Mouse (Mus musculus) heart, embryonic 11.5 days (tissue): Measurements from ENCODE around the gene Atp6v0d1. TPM values are rescaled to one million over a fixed set of nuclear protein-coding genes. Genes with fewer than 3 reads are reported as not detected.

Source experiments
- ATAC-seq: fragments of 200-750 bp; cut with Nextera tagmentation; replicated peaks from 2 replicates; pipeline ENCODE4 v1.8.0; 2017; ENCODE audit warnings: moderate library complexity; ENCODE audit not compliant: insufficient number of reproducible peaks, low FRiP score, low TSS enrichment
- H3K27ac ChIP-seq: fragments of 300-500 bp; sonication (generic); 2 replicates; pipeline ENCODE4 v1.5.1; 2014; ENCODE audit warnings: mild to moderate bottlenecking, low read depth, low read length
- H3K27me3 ChIP-seq: fragments of 300-500 bp; sonication (generic); 2 replicates; pipeline ENCODE4 v1.6.1; 2014; ENCODE audit warnings: mild to moderate bottlenecking, low read length, mixed read lengths; ENCODE audit not compliant: control insufficient read depth, insufficient read depth
- H3K36me3 ChIP-seq: fragments of 300-500 bp; sonication (generic); 2 replicates; pipeline ENCODE4 v1.6.1; 2014; ENCODE audit warnings: mild to moderate bottlenecking, low read length, moderate library complexity, mixed read lengths; ENCODE audit not compliant: control insufficient read depth, insufficient read depth
- H3K4me1 ChIP-seq: fragments of 300-500 bp; sonication (generic); 2 replicates; pipeline ENCODE4 v1.6.1; 2014; ENCODE audit warnings: low read length; ENCODE audit not compliant: control insufficient read depth, insufficient read depth
- H3K4me2 ChIP-seq: fragments of 300-500 bp; sonication (generic); 2 replicates; pipeline ENCODE4 v1.6.1; 2014; ENCODE audit warnings: mild to moderate bottlenecking, moderate library complexity
- H3K4me3 ChIP-seq: fragments of 300-500 bp; sonication (generic); 2 replicates; pipeline ENCODE4 v1.5.1; 2014; ENCODE audit warnings: low read depth, low read length
- H3K9ac ChIP-seq: fragments of 300-500 bp; sonication (generic); 2 replicates; pipeline ENCODE4 v1.6.1; 2014; ENCODE audit warnings: mild to moderate bottlenecking, low read depth, low read length, moderate library complexity
- H3K9me3 ChIP-seq: fragments of 300-500 bp; sonication (generic); replicated peaks from 2 replicates; pipeline ENCODE4 v1.6.1; 2016; ENCODE audit warnings: low read length; ENCODE audit not compliant: control insufficient read depth
- WGBS: fragments of 180-500 bp; shearing (Covaris S2); extraction: QIAGEN DNeasy Blood & Tissue Kit; methylation state at CpG from one replicate; pipeline ENCODE4 v1.1.7; 2014; ENCODE audit not compliant: insufficient replicate concordance; 5-methylcytosine and 5-hydroxymethylcytosine counted together
- polyA plus RNA-seq: library from polyadenylated mRNA; unstranded; fragments of >200 nt; fragmentation: Nextera tagmentation; extraction: Ambion mirVana; gene quantifications from 2 replicates; pipeline ENCODE4 v1.2.1, GENCODE M21; 2014

The Atp6v0d1 gene
- polyA plus RNA-seq, 1 experiment from 2014 or later, result 80.7 TPM

DNA sequence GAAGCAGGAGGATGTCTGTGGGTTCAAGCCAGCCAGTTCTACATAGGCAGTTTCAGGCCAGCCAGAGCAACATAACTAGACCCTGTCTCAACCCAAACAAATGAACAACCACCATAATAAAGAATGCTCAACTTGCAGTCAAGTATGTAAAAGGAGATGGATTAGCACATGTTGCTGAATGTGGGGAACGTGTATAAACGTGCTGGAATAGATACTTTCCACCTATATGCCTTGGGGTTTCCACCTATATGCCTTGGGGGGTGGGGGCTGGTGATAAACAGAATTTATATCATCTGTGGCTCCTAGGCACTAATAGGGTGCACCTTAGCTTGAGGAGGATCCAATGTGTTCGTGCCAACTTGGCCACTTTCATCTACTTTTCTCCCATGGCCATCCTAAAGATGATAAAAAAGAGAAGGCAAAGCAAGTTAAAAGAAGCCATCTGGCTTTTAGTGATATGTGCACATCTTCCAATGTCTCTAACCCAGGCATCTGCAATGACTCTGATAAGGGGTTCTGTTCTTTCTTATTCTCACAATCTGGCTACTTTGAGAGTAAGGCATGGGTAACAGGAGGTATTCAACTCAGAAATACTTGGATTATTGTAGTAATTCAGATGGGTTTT lies 23.7 kb downstream of the Atp6v0d1 start:
- H3K9me3 ChIP-seq, result no peaks in the 10 kb centered on the region
- no peak for ATAC-seq
- peaks cover 26% of the 10 kb centered on the region for H3K4me1 ChIP-seq
- no peak overlapping the region for H3K27ac ChIP-seq
- WGBS, result 72% methylated on average over 3 of the region's 3 CpGs
- no peaks in the 10 kb centered on the region for H3K27me3 ChIP-seq
- H3K4me2 ChIP-seq, result no peak overlapping the region
- no peak overlapping the region for H3K4me3 ChIP-seq
- peaks cover 11% of the 10 kb centered on the region; the same call in 1 of the 2 replicates for H3K36me3 ChIP-seq
- no peak overlapping the region for H3K9ac ChIP-seq

DNA sequence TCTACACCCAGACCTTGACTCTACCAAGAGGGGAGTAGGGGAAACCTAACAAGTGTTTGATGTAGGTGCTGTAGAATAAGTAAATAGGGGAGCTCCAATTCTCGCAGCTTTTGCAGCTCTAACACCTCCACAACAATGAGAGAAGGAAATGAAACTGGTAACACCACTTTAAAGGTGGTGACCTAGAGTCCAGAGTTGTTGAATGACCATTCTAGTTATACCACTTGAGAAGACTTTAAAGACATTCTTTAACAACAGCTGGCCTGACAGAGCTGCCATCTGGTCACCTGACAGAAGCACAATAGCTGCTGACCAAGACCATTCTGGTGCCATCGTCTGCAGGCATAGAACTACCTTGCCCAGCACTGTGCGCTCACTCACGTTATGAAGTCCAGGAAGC lies 26.9 kb downstream of the Atp6v0d1 start:
- Histone ChIP-seq H3K36me3 (peaks cover 14% of the 10 kb centered on the region; the same call in 1 of the 2 replicates), H3K27ac (no peak overlapping the region), H3K9ac (no peak overlapping the region), H3K4me1 (peaks cover 10% of the 10 kb centered on the region), H3K4me3 (no peak overlapping the region), H3K27me3 (no peaks in the 10 kb centered on the region), H3K9me3 (no peaks in the 10 kb centered on the region), H3K4me2 (no peak overlapping the region)
- 85% methylated on average over 4 of the region's 4 CpGs for WGBS
- ATAC-seq, result no peak

DNA sequence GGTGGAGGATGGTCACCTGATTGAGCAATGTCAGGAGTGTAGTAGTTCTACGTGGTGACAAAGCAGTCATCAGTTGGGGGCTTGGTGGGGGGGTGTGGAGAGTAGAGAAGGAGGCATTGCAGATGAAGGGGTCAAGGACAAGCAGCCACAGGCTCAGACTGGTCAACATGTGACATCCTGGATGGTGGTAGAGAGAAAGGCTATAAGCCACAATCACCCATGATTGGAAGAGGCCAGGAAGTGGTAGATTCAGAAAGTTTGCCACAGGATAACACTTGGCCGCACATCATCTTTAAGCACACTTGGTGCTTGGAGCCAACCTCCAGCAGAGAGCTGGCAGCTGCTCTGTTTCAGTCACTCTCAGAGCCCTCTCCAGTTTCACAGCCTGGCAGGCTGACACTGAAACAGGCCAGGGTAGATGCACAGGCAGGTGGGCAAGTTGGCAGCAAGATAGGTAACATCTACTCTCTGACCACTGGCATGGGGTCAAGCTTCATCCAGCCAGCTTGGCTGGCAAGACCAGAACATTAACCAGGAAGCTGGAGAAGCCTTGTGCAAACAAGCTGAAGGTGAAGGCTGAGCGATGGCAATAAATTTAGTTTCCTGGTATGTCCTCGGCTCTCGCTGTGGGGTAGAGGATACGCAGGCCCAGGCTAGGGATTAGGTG lies 28.7 kb downstream of the Atp6v0d1 start:
- no peaks in the 10 kb centered on the region for H3K27me3 ChIP-seq
- H3K9ac ChIP-seq, result no peak overlapping the region
- peaks cover 14% of the 10 kb centered on the region; the same call in 1 of the 2 replicates for H3K36me3 ChIP-seq
- peaks cover 13% of the 10 kb centered on the region for H3K4me1 ChIP-seq
- WGBS, result 92% methylated on average over 6 of the region's 6 CpGs
- no peaks in the 10 kb centered on the region for H3K9me3 ChIP-seq
- no peak for ATAC-seq
- no peak overlapping the region for H3K4me3 ChIP-seq
- H3K27ac ChIP-seq, result no peak overlapping the region
- no peak overlapping the region for H3K4me2 ChIP-seq

DNA sequence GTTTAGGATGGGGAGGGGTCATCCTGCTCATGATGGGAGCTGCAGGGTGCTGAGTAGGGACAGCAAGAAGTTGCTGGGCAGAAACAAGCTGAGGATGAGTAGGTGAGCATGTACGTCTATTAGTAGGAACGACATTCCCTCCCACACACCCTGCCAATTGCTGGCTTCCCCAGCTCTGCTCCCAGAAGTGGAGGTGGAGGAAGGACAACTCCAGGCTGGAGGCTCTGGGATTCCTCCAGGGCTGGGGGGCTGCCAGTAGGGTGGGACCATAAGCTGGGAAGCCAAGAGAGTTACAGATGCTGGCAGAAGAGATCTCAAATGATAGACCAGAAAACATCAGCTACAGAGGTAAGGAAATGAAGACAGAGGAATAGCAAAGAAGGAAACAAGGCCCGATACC lies 29.3 kb downstream of the Atp6v0d1 start:
- ATAC-seq, result no peak
- peaks cover 13% of the 10 kb centered on the region for H3K4me1 ChIP-seq

DNA sequence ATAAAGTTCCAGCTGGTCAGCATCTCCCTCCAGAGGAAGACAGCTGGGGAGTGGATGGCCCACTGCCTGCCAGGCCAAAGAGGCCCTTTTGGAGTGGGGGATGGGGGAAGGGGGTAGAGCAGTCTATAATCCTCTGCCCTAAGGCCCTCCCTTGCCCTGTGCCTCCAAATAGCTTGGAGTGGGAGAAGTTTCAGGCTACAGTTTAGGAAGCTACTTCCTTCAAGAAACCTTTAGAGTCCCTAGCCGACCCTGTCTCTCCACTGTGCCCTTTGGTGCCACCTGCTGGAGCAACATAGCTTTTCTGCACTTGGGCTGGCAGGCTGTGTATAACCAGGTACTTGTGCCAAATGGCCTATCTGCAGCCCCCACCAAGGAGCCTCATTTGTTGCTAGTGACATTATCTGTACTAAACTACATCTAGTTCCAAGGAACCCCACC lies 31.9 kb downstream of the Atp6v0d1 start:
- no peaks in the 10 kb centered on the region for H3K9me3 ChIP-seq
- WGBS, result 4% methylated on average over 1 of the region's 1 CpGs
- H3K4me3 ChIP-seq, result no peak overlapping the region
- H3K27me3 ChIP-seq, result no peaks in the 10 kb centered on the region
- H3K36me3 ChIP-seq, result peaks cover 15% of the 10 kb centered on the region; the same call in 1 of the 2 replicates
- no peak overlapping the region for H3K4me2 ChIP-seq
- peaks cover 20% of the 10 kb centered on the region for H3K4me1 ChIP-seq
- H3K9ac ChIP-seq, result 0 out of 2 replicates have a peak overlapping the region, but pooled peaks have one; percentile 28
- ATAC-seq, result peak; percentile 55; the same call in 1 of the 2 replicates
- peak overlapping the region; percentile 75 for H3K27ac ChIP-seq

More for the DNA sequence above, 29.3 kb downstream of the Atp6v0d1 start:
- no peak overlapping the region for H3K4me3 ChIP-seq
- 88% methylated on average over 3 of the region's 3 CpGs for WGBS
- no peak overlapping the region for H3K9ac ChIP-seq
- no peaks in the 10 kb centered on the region for H3K9me3 ChIP-seq
- no peaks in the 10 kb centered on the region for H3K27me3 ChIP-seq
- no peak overlapping the region for H3K4me2 ChIP-seq
- peaks cover 14% of the 10 kb centered on the region; the same call in 1 of the 2 replicates for H3K36me3 ChIP-seq
- H3K27ac ChIP-seq, result no peak overlapping the region

DNA sequence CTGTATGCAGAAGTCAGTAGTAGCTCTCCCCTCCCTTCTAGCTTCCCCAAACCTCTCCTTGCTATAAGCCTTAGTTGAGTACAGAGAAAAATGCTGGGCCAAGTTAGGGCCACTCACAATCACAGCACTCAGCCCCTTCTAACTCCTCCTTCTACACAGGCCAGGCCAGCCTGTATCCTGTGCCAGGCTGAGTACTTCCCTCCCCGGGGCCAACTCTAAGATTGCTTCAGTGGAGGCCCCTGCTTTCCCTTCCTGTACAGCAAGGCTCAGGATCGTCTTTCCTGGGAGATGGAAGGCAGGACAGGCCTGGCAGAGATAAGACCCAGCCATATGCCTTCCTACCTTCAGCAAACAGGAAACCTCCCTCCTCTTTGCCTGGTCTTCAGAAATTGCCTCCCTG lies 32.4 kb downstream of the Atp6v0d1 start:
- WGBS, result 2% methylated on average over 2 of the region's 2 CpGs
- H3K9me3 ChIP-seq, result no peaks in the 10 kb centered on the region
- H3K4me2 ChIP-seq, result no peak overlapping the region
- peaks cover 20% of the 10 kb centered on the region for H3K4me1 ChIP-seq
- no peaks in the 10 kb centered on the region for H3K27me3 ChIP-seq
- ATAC-seq, result peak; percentile 69; the same call in 1 of the 2 replicates
- peak overlapping the region; percentile 75 for H3K27ac ChIP-seq
- no peak overlapping the region for H3K4me3 ChIP-seq
- 0 out of 2 replicates have a peak overlapping the region, but pooled peaks have one; percentile 28 for H3K9ac ChIP-seq
- H3K36me3 ChIP-seq, result peaks cover 16% of the 10 kb centered on the region; the same call in 1 of the 2 replicates

DNA sequence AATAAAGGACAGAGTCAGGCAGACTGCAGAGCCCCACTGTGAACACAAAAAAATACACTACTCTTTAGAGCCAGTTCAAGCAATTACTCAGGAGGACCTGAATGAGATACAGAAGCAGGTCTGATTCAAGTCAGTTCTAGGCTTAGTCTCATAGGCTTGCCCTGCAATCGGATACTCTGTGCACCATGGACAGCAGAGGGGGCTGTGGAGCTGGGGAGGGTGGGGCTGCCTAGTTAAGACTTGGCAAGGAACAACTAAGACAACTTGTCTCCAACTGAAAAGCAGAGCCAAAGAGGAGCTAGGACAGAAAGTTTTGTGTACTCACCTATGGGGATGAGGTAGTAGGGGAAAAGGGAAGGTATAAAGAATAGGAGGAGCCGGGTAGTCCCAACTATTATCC lies 34.1 kb downstream of the Atp6v0d1 start:
- no peak overlapping the region for H3K4me3 ChIP-seq
- no peaks in the 10 kb centered on the region for H3K27me3 ChIP-seq
- no peaks in the 10 kb centered on the region for H3K9me3 ChIP-seq
- peaks cover 20% of the 10 kb centered on the region for H3K4me1 ChIP-seq
- no peak overlapping the region for H3K9ac ChIP-seq
- no peak overlapping the region for H3K27ac ChIP-seq
- WGBS, result 74% methylated on average over 2 of the region's 2 CpGs
- H3K4me2 ChIP-seq, result no peak overlapping the region
- ATAC-seq, result no peak
- H3K36me3 ChIP-seq, result peaks cover 3% of the 10 kb centered on the region; the same call in 1 of the 2 replicates

DNA sequence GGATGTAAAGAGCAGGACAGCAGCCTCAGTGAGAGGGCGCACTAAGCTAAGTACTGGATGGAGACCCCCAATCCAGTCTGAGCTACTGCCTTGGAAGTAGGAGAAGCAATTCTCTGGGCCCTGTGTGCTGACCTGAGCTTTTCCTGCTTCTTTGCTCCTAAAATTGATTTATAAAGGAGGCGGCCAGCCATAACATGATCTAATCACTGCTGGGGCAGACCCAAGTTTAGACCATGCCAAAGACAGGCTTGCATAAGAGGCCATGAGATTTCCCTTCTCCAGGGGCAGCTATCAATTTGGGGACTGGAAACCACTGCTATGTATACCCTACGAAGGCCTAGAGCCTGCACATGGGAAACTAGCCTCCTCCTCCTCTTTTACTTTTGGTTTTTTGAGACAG lies 36.6 kb downstream of the Atp6v0d1 start:
- Histone ChIP-seq H3K4me2 (no peak overlapping the region), H3K36me3 (peaks cover 6% of the 10 kb centered on the region), H3K4me3 (no peak overlapping the region), H3K27me3 (no peaks in the 10 kb centered on the region), H3K27ac (no peak overlapping the region), H3K4me1 (peaks cover 19% of the 10 kb centered on the region), H3K9ac (no peak overlapping the region), H3K9me3 (no peaks in the 10 kb centered on the region)
- ATAC-seq, result no peak
- WGBS, result 91% methylated on average over 3 of the region's 3 CpGs
